Mouse (Mus musculus) forebrain, embryonic 12.5 days (tissue): ENCODE data around the gene Acbd3. TPM values are rescaled to one million over a fixed set of nuclear protein-coding genes. Genes with fewer than 3 reads are reported as not detected.

Experiments
- ATAC-seq: fragments of 200-750 bp; cut with Nextera tagmentation; 2 replicates; pipeline ENCODE4 v1.8.0; 2017; ENCODE audit warnings: moderate TSS enrichment; ENCODE audit not compliant: low FRiP score
- H3K27ac ChIP-seq: fragments of 300-500 bp; sonication (generic); 2 replicates; pipeline ENCODE4 v1.5.1; 2016; ENCODE audit warnings: mild to moderate bottlenecking
- H3K27me3 ChIP-seq: fragments of 300-500 bp; sonication (generic); 2 replicates; pipeline ENCODE4 v1.6.1; 2016; ENCODE audit warnings: mild to moderate bottlenecking
- H3K36me3 ChIP-seq: fragments of 300-500 bp; sonication (generic); replicated peaks from 2 replicates; pipeline ENCODE4 v1.6.1; 2016; ENCODE audit warnings: mild to moderate bottlenecking
- H3K4me1 ChIP-seq: fragments of 300-500 bp; sonication (generic); 2 replicates; pipeline ENCODE4 v1.6.1; 2016
- H3K4me2 ChIP-seq: fragments of 300-500 bp; sonication (generic); 2 replicates; pipeline ENCODE4 v1.6.1; 2016; ENCODE audit warnings: mild to moderate bottlenecking, moderate library complexity
- H3K4me3 ChIP-seq: fragments of 300-500 bp; sonication (generic); replicated peaks from 2 replicates; pipeline ENCODE4 v1.5.1; 2016; ENCODE audit warnings: mild to moderate bottlenecking
- H3K9ac ChIP-seq: fragments of 300-500 bp; sonication (generic); 2 replicates; pipeline ENCODE4 v1.6.1; 2016; ENCODE audit warnings: mild to moderate bottlenecking
- H3K9me3 ChIP-seq: fragments of 300-500 bp; sonication (generic); 2 replicates; pipeline ENCODE4 v1.6.1; 2016
- WGBS: fragments of 180-500 bp; shearing (Covaris S2); methylation state at CpG from one replicate; pipeline ENCODE4 v1.1.7; 2016; 5-methylcytosine and 5-hydroxymethylcytosine counted together
- polyA plus RNA-seq: library from polyadenylated mRNA; unstranded; fragments of >200 nt; fragmentation: Nextera tagmentation; extraction: Ambion mirVana; gene quantifications from 2 replicates; pipeline ENCODE4 v1.2.1, GENCODE M21; 2016

Acbd3 gene
- polyA plus RNA-seq, 1 experiment from 2014 or later = 23.7 TPM

GRCm38 (mm10) chr1:180765393-180765792, 39.5 kb downstream of the Acbd3 start:
- no peak for ATAC-seq
- no peak overlapping the region for H3K4me3 ChIP-seq
- H3K27me3 ChIP-seq = peaks cover 16% of the 10 kb centered on the region
- no peak overlapping the region for H3K4me2 ChIP-seq
- H3K36me3 ChIP-seq = no peaks in the 10 kb centered on the region
- H3K27ac ChIP-seq = no peak overlapping the region
- no peak overlapping the region for H3K9ac ChIP-seq
- WGBS = 86% methylated on average over 5 of the region's 5 CpGs
- no peaks in the 10 kb centered on the region for H3K9me3 ChIP-seq
- H3K4me1 ChIP-seq = peaks cover 25% of the 10 kb centered on the region

- H3K9ac ChIP-seq = no peak overlapping the region
- no peak overlapping the region for H3K4me3 ChIP-seq
- H3K4me2 ChIP-seq = no peak overlapping the region
- no peak for ATAC-seq
- peaks cover 16% of the 10 kb centered on the region for H3K27me3 ChIP-seq
- 70% methylated on average over 5 of the region's 5 CpGs for WGBS
- H3K9me3 ChIP-seq = no peaks in the 10 kb centered on the region
- H3K36me3 ChIP-seq = no peaks in the 10 kb centered on the region
- no peak overlapping the region for H3K27ac ChIP-seq
- peaks cover 25% of the 10 kb centered on the region for H3K4me1 ChIP-seq
Observed at GRCm38 (mm10) chr1:180766557-180766956, 40.7 kb downstream of the Acbd3 start.

- Histone ChIP-seq H3K9me3 (no peaks in the 10 kb centered on the region), H3K9ac (peak overlapping the region; percentile 70), H3K4me1 (peaks cover 25% of the 10 kb centered on the region), H3K4me3 (peak overlapping the region; percentile 52), H3K4me2 (peak overlapping the region; percentile 77), H3K36me3 (no peaks in the 10 kb centered on the region), H3K27ac (peak overlapping the region; percentile 65), H3K27me3 (peaks cover 11% of the 10 kb centered on the region)
- ATAC-seq = peak; percentile 19
- 14% methylated on average over 10 of the region's 10 CpGs for WGBS
Observed at GRCm38 (mm10) chr1:180767541-180768333, 41.9 kb downstream of the Acbd3 start.

- peak; percentile 91 for ATAC-seq
- peak overlapping the region; percentile 65 for H3K27ac ChIP-seq
- WGBS = 3% methylated on average over 37 of the region's 37 CpGs
Observed at GRCm38 (mm10) chr1:180768334-180769168, 42.7 kb downstream of the Acbd3 start.

GRCm38 (mm10) chr1:180771306-180771705, 45.5 kb downstream of the Acbd3 start:
- H3K36me3 ChIP-seq = no peaks in the 10 kb centered on the region
- no peak for ATAC-seq
- no peak overlapping the region for H3K4me3 ChIP-seq
- H3K27ac ChIP-seq = no peak overlapping the region
- no peak overlapping the region for H3K4me2 ChIP-seq
- peaks cover 25% of the 10 kb centered on the region for H3K4me1 ChIP-seq
- 0 out of 2 replicates have a peak, but pooled peaks cover 4% of the 10 kb centered on the region for H3K27me3 ChIP-seq
- 0 out of 2 replicates have a peak, but pooled peaks cover 4% of the 10 kb centered on the region for H3K9me3 ChIP-seq
- WGBS = 89% methylated on average over 5 of the region's 5 CpGs
- H3K9ac ChIP-seq = no peak overlapping the region

More at GRCm38 (mm10) chr1:180768334-180769168, 42.7 kb downstream of the Acbd3 start:
- Histone ChIP-seq H3K4me2 (peak overlapping the region; percentile 77), H3K27me3 (0 out of 2 replicates have a peak, but pooled peaks cover 4% of the 10 kb centered on the region), H3K4me3 (peak overlapping the region; percentile 52), H3K36me3 (no peaks in the 10 kb centered on the region), H3K4me1 (peaks cover 19% of the 10 kb centered on the region), H3K9me3 (no peaks in the 10 kb centered on the region), H3K9ac (peak overlapping the region; percentile 70)

GRCm38 (mm10) chr1:180771722-180772121, 45.9 kb downstream of the Acbd3 start:
- Histone ChIP-seq H3K4me1 (peaks cover 29% of the 10 kb centered on the region), H3K9ac (no peak overlapping the region), H3K27ac (no peak overlapping the region), H3K27me3 (0 out of 2 replicates have a peak, but pooled peaks cover 4% of the 10 kb centered on the region), H3K36me3 (no peaks in the 10 kb centered on the region), H3K9me3 (0 out of 2 replicates have a peak, but pooled peaks cover 4% of the 10 kb centered on the region), H3K4me3 (no peak overlapping the region), H3K4me2 (no peak overlapping the region)
- WGBS = 78% methylated on average over 4 of the region's 4 CpGs
- ATAC-seq = no peak

GRCm38 (mm10) chr1:180772291-180772690, 46.4 kb downstream of the Acbd3 start:
- H3K4me2 ChIP-seq = no peak overlapping the region
- H3K4me1 ChIP-seq = peaks cover 34% of the 10 kb centered on the region
- H3K27ac ChIP-seq = no peak overlapping the region
- H3K9me3 ChIP-seq = 0 out of 2 replicates have a peak, but pooled peaks cover 4% of the 10 kb centered on the region
- no peaks in the 10 kb centered on the region for H3K36me3 ChIP-seq
- H3K9ac ChIP-seq = no peak overlapping the region
- 84% methylated on average over 3 of the region's 3 CpGs for WGBS
- no peak for ATAC-seq
- no peak overlapping the region for H3K4me3 ChIP-seq
- H3K27me3 ChIP-seq = 0 out of 2 replicates have a peak, but pooled peaks cover 4% of the 10 kb centered on the region

- H3K9me3 ChIP-seq = 0 out of 2 replicates have a peak, but pooled peaks cover 4% of the 10 kb centered on the region
- 57% methylated on average over 3 of the region's 3 CpGs for WGBS
- no peak overlapping the region for H3K4me3 ChIP-seq
- H3K27me3 ChIP-seq = 0 out of 2 replicates have a peak, but pooled peaks cover 8% of the 10 kb centered on the region
- H3K4me2 ChIP-seq = no peak overlapping the region
- H3K36me3 ChIP-seq = no peaks in the 10 kb centered on the region
- peaks cover 24% of the 10 kb centered on the region for H3K4me1 ChIP-seq
- ATAC-seq = no peak
- no peak overlapping the region for H3K9ac ChIP-seq
- H3K27ac ChIP-seq = no peak overlapping the region
Observed at GRCm38 (mm10) chr1:180774664-180775063, 48.8 kb downstream of the Acbd3 start.

- H3K9ac ChIP-seq = no peak overlapping the region
- 0 out of 2 replicates have a peak, but pooled peaks cover 4% of the 10 kb centered on the region for H3K9me3 ChIP-seq
- H3K27me3 ChIP-seq = 0 out of 2 replicates have a peak, but pooled peaks cover 8% of the 10 kb centered on the region
- ATAC-seq = no peak
- 88% methylated on average over 10 of the region's 10 CpGs for WGBS
- no peak overlapping the region for H3K4me3 ChIP-seq
- no peak overlapping the region for H3K4me2 ChIP-seq
- H3K27ac ChIP-seq = no peak overlapping the region
- peaks cover 24% of the 10 kb centered on the region for H3K4me1 ChIP-seq
- H3K36me3 ChIP-seq = no peaks in the 10 kb centered on the region
Observed at GRCm38 (mm10) chr1:180775317-180775716, 49.5 kb downstream of the Acbd3 start.

GRCm38 (mm10) chr1:180775849-180776493, 50.1 kb downstream of the Acbd3 start:
- Histone ChIP-seq H3K27me3 (0 out of 2 replicates have a peak, but pooled peaks cover 8% of the 10 kb centered on the region), H3K4me2 (no peak overlapping the region), H3K4me3 (no peak overlapping the region), H3K27ac (0 out of 2 replicates have a peak overlapping the region, but pooled peaks have one; percentile 31), H3K9me3 (0 out of 2 replicates have a peak, but pooled peaks cover 4% of the 10 kb centered on the region), H3K9ac (no peak overlapping the region), H3K36me3 (no peaks in the 10 kb centered on the region), H3K4me1 (peaks cover 24% of the 10 kb centered on the region)
- ATAC-seq = no peak
- WGBS = 61% methylated on average over 6 of the region's 6 CpGs

GRCm38 (mm10) chr1:180776494-180776893, 50.7 kb downstream of the Acbd3 start:
- 85% methylated on average over 6 of the region's 6 CpGs for WGBS
- H3K9ac ChIP-seq = no peak overlapping the region
- H3K9me3 ChIP-seq = 0 out of 2 replicates have a peak, but pooled peaks cover 4% of the 10 kb centered on the region
- 0 out of 2 replicates have a peak overlapping the region, but pooled peaks have one; percentile 31 for H3K27ac ChIP-seq
- H3K36me3 ChIP-seq = no peaks in the 10 kb centered on the region
- 0 out of 2 replicates have a peak, but pooled peaks cover 8% of the 10 kb centered on the region for H3K27me3 ChIP-seq
- ATAC-seq = no peak
- H3K4me2 ChIP-seq = no peak overlapping the region
- H3K4me3 ChIP-seq = no peak overlapping the region
- peaks cover 24% of the 10 kb centered on the region for H3K4me1 ChIP-seq
